Mouse (Mus musculus): ENCODE data around the gene Bmp6. TPM values are rescaled to one million over a fixed set of nuclear protein-coding genes. Genes with fewer than 3 reads are reported as not detected.

Bmp6 gene
- polyA plus RNA-seq, 1 experiment from 2014 or later = 0.31 TPM

DNA sequence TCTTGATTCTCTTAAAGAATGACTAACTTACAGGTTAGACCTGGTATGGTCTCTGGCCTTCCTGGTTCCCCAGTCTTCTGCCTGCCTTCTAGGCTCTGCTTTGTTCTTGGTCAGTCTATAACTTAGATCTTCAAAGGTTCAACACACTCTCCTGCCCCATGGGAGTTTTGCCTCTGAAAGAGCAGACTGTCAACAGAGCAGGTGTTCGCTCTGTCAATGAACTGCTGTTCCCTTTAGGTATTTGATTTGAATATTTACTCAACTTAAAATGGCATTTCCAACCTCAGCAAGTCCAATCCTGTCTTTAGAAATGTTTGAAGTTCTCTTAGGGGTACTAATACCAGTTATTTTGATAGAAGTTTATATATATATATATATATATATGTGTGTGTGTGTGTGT lies 26.5 kb upstream of the Bmp6 start:
- no peaks in the 10 kb centered on the region for H3K36me3 ChIP-seq (replicated peaks; ENCODE audit: insufficient read depth, low read length)
- H3K4me2 ChIP-seq (ENCODE audit: low read depth, low read length) = no peak overlapping the region
- no peak overlapping the region for H3K4me3 ChIP-seq (ENCODE audit: low read depth, low read length)
- WGBS (ENCODE audit: insufficient replicate concordance) = 50% methylated on average over 1 of the region's 1 CpGs
- H3K9ac ChIP-seq (replicated peaks) = no peak overlapping the region
- H3K9me3 ChIP-seq (ENCODE audit: low read length) = no peaks in the 10 kb centered on the region
- peak; percentile 64 for ATAC-seq
- TF ChIP-seq EP300 (IDR thresholded peaks at IDR 0.05; ENCODE audit: low read depth) (no peak), CTCF (IDR thresholded peaks at IDR 0.05; ENCODE audit: low read depth) (no peak)
- no peaks in the 10 kb centered on the region for H3K27me3 ChIP-seq (ENCODE audit: insufficient read depth, low read length)
- H3K4me1 ChIP-seq (ENCODE audit: insufficient read depth) = 0 out of 2 replicates have a peak, but pooled peaks cover 3% of the 10 kb centered on the region
- H3K27ac ChIP-seq (ENCODE audit: low read depth) = no peak overlapping the region
- no peak for DNase-seq

DNA sequence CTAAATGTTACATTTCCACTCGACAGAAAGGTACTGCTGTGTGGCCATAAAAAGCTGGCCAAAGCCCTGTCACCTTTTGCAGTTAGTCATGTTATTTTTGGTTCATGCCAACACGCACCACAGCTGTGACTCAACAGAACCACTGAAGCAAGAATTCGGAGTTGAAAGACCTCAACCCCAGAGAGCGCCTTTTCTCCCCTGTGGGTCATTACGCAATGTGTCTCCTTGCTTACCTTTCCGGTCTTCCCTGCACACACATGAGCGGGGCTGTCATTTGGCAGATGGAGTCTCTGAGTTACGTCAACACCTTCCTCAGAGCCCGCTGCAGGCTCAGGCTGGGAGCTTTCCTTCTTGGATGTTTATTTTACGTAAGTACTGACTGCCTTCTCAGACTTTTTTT lies 24.6 kb upstream of the Bmp6 start:
- peak; percentile 82 for ATAC-seq
- H3K36me3 ChIP-seq (replicated peaks; ENCODE audit: insufficient read depth, low read length) = no peaks in the 10 kb centered on the region
- no peak overlapping the region for H3K27ac ChIP-seq (ENCODE audit: low read depth)
- H3K4me2 ChIP-seq (ENCODE audit: low read depth, low read length) = no peak overlapping the region; the same call in 1 of the 2 replicates
- H3K27me3 ChIP-seq (ENCODE audit: insufficient read depth, low read length) = no peaks in the 10 kb centered on the region
- peak; percentile 26 for DNase-seq
- TF ChIP-seq EP300 (IDR thresholded peaks at IDR 0.05; ENCODE audit: low read depth) (no peak), CTCF (IDR thresholded peaks at IDR 0.05; ENCODE audit: low read depth) (no peak)
- no peaks in the 10 kb centered on the region for H3K9me3 ChIP-seq (ENCODE audit: low read length)
- no peak overlapping the region for H3K4me3 ChIP-seq (ENCODE audit: low read depth, low read length)
- H3K9ac ChIP-seq (replicated peaks) = no peak overlapping the region
- 0 out of 2 replicates have a peak, but pooled peaks cover 3% of the 10 kb centered on the region for H3K4me1 ChIP-seq (ENCODE audit: insufficient read depth)
- 47% methylated on average over 10 of the region's 10 CpGs for WGBS (ENCODE audit: insufficient replicate concordance)

DNA sequence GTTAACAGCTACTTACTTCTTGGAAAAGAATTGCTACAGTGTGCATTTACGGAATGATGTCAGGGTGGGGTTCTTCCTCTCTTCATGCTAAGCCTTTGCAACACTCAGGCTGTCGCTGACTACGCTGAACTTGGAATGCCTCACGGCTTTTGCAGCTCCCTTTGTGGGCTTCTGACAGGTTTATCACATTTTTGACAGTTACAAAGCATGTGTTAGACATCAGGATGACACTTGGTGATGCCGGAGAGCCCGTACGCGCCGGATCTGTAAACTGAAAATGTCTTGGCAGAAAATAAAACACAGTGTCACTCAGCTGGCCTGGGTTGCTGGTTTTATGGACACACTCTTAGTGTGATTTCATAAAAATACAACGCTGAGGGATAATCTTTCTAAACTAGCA lies 20.5 kb upstream of the Bmp6 start:
- H3K4me3 ChIP-seq (ENCODE audit: low read depth, low read length) = no peak overlapping the region
- 69% methylated on average over 10 of the region's 10 CpGs for WGBS (ENCODE audit: insufficient replicate concordance)
- H3K27me3 ChIP-seq (ENCODE audit: insufficient read depth, low read length) = no peaks in the 10 kb centered on the region
- DNase-seq (no peak), ATAC-seq (no peak)
- no peak overlapping the region for H3K4me2 ChIP-seq (ENCODE audit: low read depth, low read length)
- no peaks in the 10 kb centered on the region for H3K4me1 ChIP-seq (ENCODE audit: insufficient read depth)
- no peak overlapping the region for H3K27ac ChIP-seq (ENCODE audit: low read depth)
- no peaks in the 10 kb centered on the region for H3K9me3 ChIP-seq (ENCODE audit: low read length)
- no peak overlapping the region for H3K9ac ChIP-seq (replicated peaks)
- H3K36me3 ChIP-seq (replicated peaks; ENCODE audit: insufficient read depth, low read length) = no peaks in the 10 kb centered on the region
- no peak for TF ChIP-seq EP300 (IDR thresholded peaks at IDR 0.05; ENCODE audit: low read depth)
- TF ChIP-seq CTCF (IDR thresholded peaks at IDR 0.05; ENCODE audit: low read depth) = no peak

DNA sequence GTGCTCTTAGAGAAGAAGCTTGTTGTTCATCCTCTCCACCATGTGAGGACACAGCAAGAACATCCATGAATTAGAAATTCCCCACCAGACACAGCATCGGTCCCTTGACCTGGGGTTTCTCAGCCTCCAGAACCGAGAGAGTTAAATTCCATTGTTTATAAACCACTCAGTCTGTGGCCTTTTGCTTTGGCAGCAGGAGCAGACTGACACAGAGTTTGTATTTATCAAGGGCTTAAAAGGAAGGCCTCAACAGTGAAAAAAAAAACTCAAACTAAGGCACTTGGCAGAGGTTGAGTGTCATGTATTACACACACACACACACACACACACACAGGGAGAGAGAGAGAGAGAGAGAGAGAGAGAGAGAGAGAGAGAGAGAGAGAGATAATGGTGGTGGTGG lies 17.5 kb upstream of the Bmp6 start:
- DNase-seq (no peak), ATAC-seq (no peak)
- H3K4me2 ChIP-seq (ENCODE audit: low read depth, low read length) = no peak overlapping the region
- H3K4me3 ChIP-seq (ENCODE audit: low read depth, low read length) = no peak overlapping the region
- no peaks in the 10 kb centered on the region for H3K4me1 ChIP-seq (ENCODE audit: insufficient read depth)
- no peak for TF ChIP-seq EP300 (IDR thresholded peaks at IDR 0.05; ENCODE audit: low read depth)
- no peak for TF ChIP-seq CTCF (IDR thresholded peaks at IDR 0.05; ENCODE audit: low read depth)
- no peak overlapping the region for H3K27ac ChIP-seq (ENCODE audit: low read depth)
- no peaks in the 10 kb centered on the region for H3K27me3 ChIP-seq (ENCODE audit: insufficient read depth, low read length)
- no peak overlapping the region for H3K9ac ChIP-seq (replicated peaks)
- H3K9me3 ChIP-seq (ENCODE audit: low read length) = no peaks in the 10 kb centered on the region
- 46% methylated on average over 2 of the region's 2 CpGs for WGBS (ENCODE audit: insufficient replicate concordance)
- H3K36me3 ChIP-seq (replicated peaks; ENCODE audit: insufficient read depth, low read length) = no peaks in the 10 kb centered on the region

DNA sequence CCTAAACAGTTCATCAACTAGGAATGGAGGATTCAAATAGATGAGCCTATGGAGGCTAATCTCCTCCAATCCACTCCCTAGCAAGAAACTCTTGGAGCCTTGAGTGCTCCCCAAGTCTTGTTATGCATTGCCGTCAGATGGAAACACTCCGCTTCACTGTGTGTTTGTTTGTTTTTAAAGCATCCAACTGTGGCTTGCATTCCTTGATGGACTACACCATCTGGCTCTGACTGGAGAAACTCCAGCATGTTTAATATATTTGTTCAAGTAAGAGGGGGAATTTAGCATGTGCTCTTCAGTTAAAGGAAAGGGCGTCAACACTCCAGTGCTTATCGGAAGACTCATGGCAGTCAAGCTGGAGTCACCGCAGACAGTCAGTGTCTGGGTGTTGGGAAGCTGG lies 11.4 kb upstream of the Bmp6 start:
- Histone ChIP-seq H3K4me2 (ENCODE audit: low read depth, low read length) (no peak overlapping the region), H3K36me3 (replicated peaks; ENCODE audit: insufficient read depth, low read length) (no peaks in the 10 kb centered on the region), H3K9me3 (ENCODE audit: low read length) (no peaks in the 10 kb centered on the region), H3K27me3 (ENCODE audit: insufficient read depth, low read length) (no peaks in the 10 kb centered on the region), H3K4me3 (ENCODE audit: low read depth, low read length) (no peak overlapping the region), H3K9ac (replicated peaks) (no peak overlapping the region), H3K4me1 (ENCODE audit: insufficient read depth) (no peaks in the 10 kb centered on the region), H3K27ac (ENCODE audit: low read depth) (no peak overlapping the region)
- TF ChIP-seq CTCF (IDR thresholded peaks at IDR 0.05; ENCODE audit: low read depth) (no peak), EP300 (IDR thresholded peaks at IDR 0.05; ENCODE audit: low read depth) (no peak)
- 90% methylated on average over 5 of the region's 5 CpGs for WGBS (ENCODE audit: insufficient replicate concordance)
- ATAC-seq = no peak
- no peak for DNase-seq

GRCm38 (mm10) chr13:38342598-38342997 lies 2.3 kb upstream of the Bmp6 start:
- WGBS (ENCODE audit: insufficient replicate concordance) = 19% methylated on average over 7 of the region's 7 CpGs
- DNase-seq (peak; percentile 61), ATAC-seq (no peak)

GRCm38 (mm10) chr13:38343202-38343601 lies 1.7 kb upstream of the Bmp6 start:
- TF ChIP-seq CTCF (IDR thresholded peaks at IDR 0.05; ENCODE audit: low read depth) (peak; percentile 33), EP300 (IDR thresholded peaks at IDR 0.05; ENCODE audit: low read depth) (no peak)
- H3K4me2 ChIP-seq (ENCODE audit: low read depth, low read length) = no peak overlapping the region
- H3K9ac ChIP-seq (replicated peaks) = no peak overlapping the region
- H3K36me3 ChIP-seq (replicated peaks; ENCODE audit: insufficient read depth, low read length) = no peaks in the 10 kb centered on the region
- H3K27me3 ChIP-seq (ENCODE audit: insufficient read depth, low read length) = peaks cover 45% of the 10 kb centered on the region
- no peak overlapping the region for H3K27ac ChIP-seq (ENCODE audit: low read depth)
- no peak overlapping the region for H3K4me3 ChIP-seq (ENCODE audit: low read depth, low read length)
- H3K4me1 ChIP-seq (ENCODE audit: insufficient read depth) = peaks cover 12% of the 10 kb centered on the region
- no peak for ATAC-seq
- no peak for DNase-seq
- WGBS (ENCODE audit: insufficient replicate concordance) = 61% methylated on average over 2 of the region's 2 CpGs
- H3K9me3 ChIP-seq (ENCODE audit: low read length) = no peaks in the 10 kb centered on the region

More at GRCm38 (mm10) chr13:38342598-38342997, 2.3 kb upstream of the Bmp6 start:
- Histone ChIP-seq H3K4me1 (ENCODE audit: insufficient read depth) (peaks cover 12% of the 10 kb centered on the region), H3K9ac (replicated peaks) (no peak overlapping the region), H3K9me3 (ENCODE audit: low read length) (no peaks in the 10 kb centered on the region), H3K36me3 (replicated peaks; ENCODE audit: insufficient read depth, low read length) (no peaks in the 10 kb centered on the region), H3K27me3 (ENCODE audit: insufficient read depth, low read length) (peaks cover 40% of the 10 kb centered on the region), H3K27ac (ENCODE audit: low read depth) (no peak overlapping the region), H3K4me3 (ENCODE audit: low read depth, low read length) (no peak overlapping the region), H3K4me2 (ENCODE audit: low read depth, low read length) (no peak overlapping the region)
- TF ChIP-seq CTCF (IDR thresholded peaks at IDR 0.05; ENCODE audit: low read depth) (peak; percentile 67), EP300 (IDR thresholded peaks at IDR 0.05; ENCODE audit: low read depth) (no peak)
